Mouse (Mus musculus) CH12.LX (cell line): ENCODE data around the gene Fbxw8.

ENCODE experiments used
- BHLHE40 ChIP-seq: IDR thresholded peaks from 2 replicates; pipeline ENCODE4 v1.6.1; 2011; ENCODE audit warnings: mild to moderate bottlenecking, low read depth, low read length, improper control_type of control experiment
- CHD1 ChIP-seq: IDR thresholded peaks from 2 replicates; pipeline ENCODE4 v1.6.1; 2012; ENCODE audit warnings: low read depth, low read length, improper control_type of control experiment, inconsistent platforms
- CTCF ChIP-seq, 2 experiments: IDR thresholded peaks in 1 of 2; conservative IDR thresholded peaks in 1 of 2; 2 replicates each; pipeline ENCODE4 v1.5.1; 2011 to 2012; ENCODE audit warnings: low read depth in 2 of 2, low read length in 2 of 2, improper control_type of control experiment in 1 of 2, inconsistent platforms in 1 of 2, mild to moderate bottlenecking in 1 of 2, moderate library complexity in 1 of 2
- HCFC1 ChIP-seq: IDR thresholded peaks from 2 replicates; pipeline ENCODE4 v1.6.1; 2012; ENCODE audit warnings: low read depth, mild to moderate bottlenecking, inconsistent platforms, low read length, improper control_type of control experiment
- MEF2A ChIP-seq: IDR thresholded peaks from 2 replicates; pipeline ENCODE4 v1.6.1; 2014; ENCODE audit warnings: low read depth, mild to moderate bottlenecking, inconsistent platforms, low read length, improper control_type of control experiment, borderline replicate concordance
- MXI1 ChIP-seq: IDR thresholded peaks from 2 replicates; pipeline ENCODE4 v1.6.1; 2011; ENCODE audit warnings: mild to moderate bottlenecking, low read depth, low read length, improper control_type of control experiment
- NELFE ChIP-seq: IDR thresholded peaks from 2 replicates; pipeline ENCODE4 v1.6.1; 2011; ENCODE audit warnings: low read depth, low read length, improper control_type of control experiment
- POLR2A ChIP-seq: IDR thresholded peaks from 2 replicates; pipeline ENCODE4 v1.6.1; 2011; ENCODE audit warnings: low read depth, mild to moderate bottlenecking, improper control_type of control experiment, low read length
- POLR2AphosphoS2 ChIP-seq: IDR thresholded peaks from 2 replicates; pipeline ENCODE4 v1.6.1; 2011; ENCODE audit warnings: low read depth, low read length, improper control_type of control experiment
- RAD21 ChIP-seq: IDR thresholded peaks from 2 replicates; pipeline ENCODE4 v1.6.1; 2011; ENCODE audit warnings: low read depth, mild to moderate bottlenecking, low read length, improper control_type of control experiment, moderate library complexity
- SIN3A ChIP-seq: IDR thresholded peaks from 2 replicates; pipeline ENCODE4 v1.6.1; 2012; ENCODE audit warnings: low read length, improper control_type of control experiment, inconsistent platforms
- TCF12 ChIP-seq: IDR thresholded peaks from 2 replicates; pipeline ENCODE4 v1.6.1; 2014; ENCODE audit warnings: low read depth, mild to moderate bottlenecking, inconsistent platforms, low read length, improper control_type of control experiment
- USF1 ChIP-seq: IDR thresholded peaks from 2 replicates; pipeline ENCODE4 v1.6.1; 2014; ENCODE audit warnings: low read depth, mild to moderate bottlenecking, inconsistent platforms, low read length, improper control_type of control experiment
- ZNF384 ChIP-seq: IDR thresholded peaks from 2 replicates; pipeline ENCODE4 v1.6.1; 2012; ENCODE audit warnings: low read depth, low read length, improper control_type of control experiment, inconsistent platforms

DNA sequence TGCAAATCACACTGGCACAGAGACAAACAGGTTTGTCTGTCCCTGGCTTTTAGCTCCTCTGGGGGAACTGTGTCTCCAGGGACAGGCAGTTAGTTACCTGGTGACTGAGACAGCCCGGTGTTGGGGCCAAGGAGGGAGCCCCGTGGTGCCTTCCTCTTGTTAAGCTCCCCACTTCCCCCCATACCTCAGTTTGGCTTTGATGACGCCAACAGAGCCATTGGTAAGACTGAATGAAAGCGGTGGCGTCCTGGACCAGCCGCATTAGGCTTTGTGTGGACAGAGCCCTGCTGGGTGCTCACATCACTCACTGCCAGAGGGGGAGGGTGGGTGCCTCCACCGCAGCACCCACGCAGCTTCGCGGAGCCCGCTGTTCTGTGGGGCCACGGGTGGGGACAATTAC, 129.4 kb downstream of the Fbxw8 start:
- TF ChIP-seq BHLHE40 (no peak), POLR2A (no peak), CTCF (conservative IDR thresholded peaks at IDR 0.05 in 1 of 2, IDR thresholded peaks at IDR 0.05 in 1 of 2; ENCODE audit: low read depth in 2 of 2, low read length in 2 of 2) (no peak), USF1 (no peak), HCFC1 (no peak), RAD21 (no peak), TCF12 (no peak), CHD1 (no peak), SIN3A (no peak), MEF2A (no peak), NELFE (no peak), MXI1 (no peak), POLR2AphosphoS2 (no peak), ZNF384 (no peak)
